Mouse (Mus musculus) ovary, postnatal 14 days (tissue): Measurements from ENCODE around the gene Lmod2.
A peak's percentile ranks its signal among the peaks of the same experiment; 100 is the strongest.

ENCODE experiments used
- DNase-seq: peaks from one replicate; pipeline ENCODE4 v3.0.0; 2022; ENCODE audit warnings: low spot score

The Lmod2 gene

DNA sequence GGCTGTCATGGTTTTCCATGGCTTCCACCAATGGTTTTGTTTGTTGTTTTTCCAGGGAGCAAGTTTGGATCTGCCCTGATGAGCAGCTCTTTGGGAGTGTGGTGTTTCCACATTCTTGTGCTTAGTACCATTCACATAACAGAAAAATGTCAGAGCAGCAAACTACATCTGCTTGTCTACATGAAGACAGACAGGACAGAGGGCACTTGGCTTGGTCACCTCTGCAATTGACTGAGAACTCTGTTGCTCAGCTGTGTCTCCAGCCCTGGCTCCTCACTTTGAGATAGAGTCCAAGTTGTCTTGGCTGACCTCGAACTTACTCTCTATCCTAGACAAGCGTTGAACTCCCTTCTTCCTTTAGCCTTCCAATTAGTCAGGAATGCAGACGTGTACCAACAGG, 4.8 kb downstream of the Lmod2 start:
- no peak for DNase-seq

DNA sequence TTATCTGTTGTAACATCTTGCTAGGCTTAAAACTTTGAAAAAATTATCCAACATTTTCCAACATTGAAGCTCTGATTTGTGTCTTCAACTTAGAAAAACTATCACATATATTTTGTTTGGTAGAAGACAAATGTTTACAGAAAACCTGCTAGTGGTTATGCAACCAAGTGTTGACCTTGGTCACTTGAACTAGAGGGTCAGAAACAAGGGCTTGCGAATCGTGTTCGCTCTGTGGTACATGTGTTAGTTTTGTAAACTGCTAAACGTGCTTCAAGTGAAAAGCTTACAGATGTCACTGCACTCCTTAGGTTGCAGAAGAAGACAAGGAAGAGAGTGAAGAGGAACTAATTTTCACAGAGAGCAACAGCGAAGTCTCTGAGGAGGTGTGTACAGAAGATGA, 5.4 kb downstream of the Lmod2 start:
- no peak for DNase-seq

- no peak for DNase-seq
These were observed 6.7 kb downstream of the Lmod2 start for GRCm38 (mm10) chr6:24604289-24604688.

DNA sequence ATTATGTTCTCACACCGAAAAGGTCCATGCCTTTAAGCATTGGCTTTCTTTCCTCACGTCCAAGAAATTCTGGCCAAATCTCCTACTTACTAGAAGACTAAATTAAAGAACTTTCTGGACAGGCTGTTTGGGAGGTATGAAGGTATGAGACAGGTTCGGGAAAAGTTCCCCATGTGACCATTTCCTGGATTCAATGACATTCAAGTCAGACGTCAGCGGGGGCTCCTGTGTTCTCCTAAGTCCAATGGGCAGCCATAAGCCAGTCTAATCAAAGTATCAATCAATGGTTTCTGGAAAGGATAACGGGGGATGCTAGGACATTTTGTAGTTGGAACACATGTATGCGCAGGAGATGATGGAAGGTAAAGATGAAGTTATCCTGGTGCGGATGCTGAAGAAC, 8.1 kb downstream of the Lmod2 start:
- DNase-seq, result no peak

DNA sequence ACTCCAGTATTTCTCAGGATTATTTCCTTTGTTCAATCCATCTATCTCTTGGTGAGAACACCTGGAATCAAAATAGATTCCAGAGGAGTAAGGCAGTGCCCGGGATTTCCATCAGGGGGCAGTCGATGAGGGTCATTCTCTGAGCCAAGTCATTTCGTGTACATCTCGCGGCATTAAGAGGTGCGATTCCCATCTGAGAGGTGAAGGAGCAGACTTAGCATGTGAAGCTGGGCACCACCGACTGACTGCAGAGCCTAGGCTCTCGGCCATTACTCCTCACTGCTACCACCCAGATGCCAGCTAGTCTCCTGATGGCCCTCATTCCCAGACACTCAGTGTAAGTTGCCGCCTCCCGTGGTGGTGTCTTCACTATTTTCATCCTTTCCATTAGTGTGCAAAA, 8.9 kb downstream of the Lmod2 start:
- no peak for DNase-seq

GRCm38 (mm10) chr6:24607531-24607930, 10.0 kb downstream of the Lmod2 start:
- no peak for DNase-seq

DNA sequence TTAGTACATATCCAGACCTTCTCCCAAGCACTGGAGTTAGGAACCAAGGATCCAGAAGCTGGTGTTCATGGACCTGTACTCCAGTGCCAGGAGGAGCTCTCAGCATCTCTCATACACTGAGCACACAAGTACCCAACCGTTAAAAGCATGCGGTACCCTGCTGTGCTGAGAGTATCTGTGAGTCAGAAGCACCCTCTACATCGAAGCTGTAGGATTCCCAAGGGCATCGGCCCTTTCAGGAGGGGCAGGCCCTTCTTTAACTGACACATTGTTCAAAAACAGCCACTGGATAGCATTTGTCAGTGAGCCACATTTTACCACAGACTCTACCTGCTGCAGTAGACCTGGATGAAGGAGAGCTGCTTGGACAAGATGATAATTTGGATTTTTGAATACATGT, 10.6 kb downstream of the Lmod2 start:
- DNase-seq, result no peak

DNA sequence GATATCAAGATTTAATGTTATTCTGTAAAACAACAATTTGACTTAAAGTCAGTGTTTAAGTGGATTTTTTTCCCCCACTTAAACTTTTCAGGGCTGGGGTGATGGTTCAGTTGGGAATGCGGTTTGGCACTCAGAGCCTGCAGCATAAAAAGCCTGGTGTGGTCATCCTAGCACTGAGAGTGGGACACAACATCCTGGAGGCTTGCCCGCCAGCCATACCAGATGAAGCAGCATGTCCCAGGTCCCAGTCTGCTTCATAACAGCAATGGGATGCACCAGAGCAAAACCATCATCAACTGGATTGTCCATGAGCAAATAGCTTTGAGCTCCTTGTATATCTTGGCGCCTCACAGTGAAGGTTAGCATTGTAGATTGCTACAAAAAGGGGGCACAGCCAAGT, 11.1 kb downstream of the Lmod2 start:
- DNase-seq, result no peak

- no peak for DNase-seq
These were observed 12.0 kb downstream of the Lmod2 start for GRCm38 (mm10) chr6:24609531-24609930.

DNA sequence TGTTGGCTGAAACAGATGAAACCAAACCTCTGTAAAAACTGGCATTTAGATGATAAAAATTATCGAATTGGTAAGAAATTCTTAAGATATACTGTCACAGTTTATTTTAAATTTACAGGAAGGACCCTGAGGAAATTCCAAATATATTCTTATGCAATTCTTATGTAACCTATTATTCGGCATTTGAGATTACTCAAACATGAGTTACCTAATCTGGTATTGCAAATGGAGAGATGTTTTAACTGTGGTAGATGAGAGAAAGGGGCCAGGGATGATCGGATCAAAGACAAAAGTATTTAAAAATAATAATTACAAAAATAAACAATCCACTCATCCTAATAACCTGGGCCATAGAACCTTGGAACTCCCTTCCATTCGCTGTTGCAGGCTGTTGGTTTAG, 12.8 kb downstream of the Lmod2 start:
- no peak for DNase-seq

DNA sequence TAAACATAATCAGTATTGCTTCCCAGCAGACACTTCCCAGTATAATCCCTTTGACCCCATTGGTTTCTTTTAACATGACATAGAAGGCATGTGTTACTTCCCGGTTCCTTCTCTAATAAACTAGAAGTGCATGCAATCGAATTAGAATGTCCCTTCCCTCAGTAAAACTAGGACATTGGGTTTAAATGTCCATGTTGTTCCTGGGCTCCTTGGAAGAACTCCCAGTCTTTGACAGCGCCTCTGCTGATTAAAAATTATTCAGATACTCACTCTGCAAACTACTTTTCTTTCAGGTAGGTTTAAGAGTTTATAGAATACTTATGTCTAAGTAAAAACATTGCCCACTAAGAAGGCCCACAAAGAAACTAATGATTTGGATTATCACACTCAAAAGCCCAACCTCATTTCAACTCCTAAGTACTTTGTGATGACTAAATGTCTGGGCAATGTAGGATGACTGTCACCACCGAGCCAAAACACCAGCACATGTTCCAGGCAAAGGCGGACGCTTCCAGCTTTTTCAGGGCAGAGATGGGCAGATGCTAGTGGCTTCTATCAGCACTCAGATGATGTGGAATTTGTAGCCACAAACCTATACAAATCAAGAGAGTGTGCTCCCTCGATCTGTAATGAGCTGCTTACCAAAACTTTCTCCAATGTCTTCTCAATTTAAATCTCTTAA, 14.7 kb downstream of the Lmod2 start:
- DNase-seq, result no peak

- no peak for DNase-seq
These were observed 15.8 kb downstream of the Lmod2 start for GRCm38 (mm10) chr6:24613346-24613745.

GRCm38 (mm10) chr6:24613918-24614317, 16.4 kb downstream of the Lmod2 start:
- no peak for DNase-seq

DNA sequence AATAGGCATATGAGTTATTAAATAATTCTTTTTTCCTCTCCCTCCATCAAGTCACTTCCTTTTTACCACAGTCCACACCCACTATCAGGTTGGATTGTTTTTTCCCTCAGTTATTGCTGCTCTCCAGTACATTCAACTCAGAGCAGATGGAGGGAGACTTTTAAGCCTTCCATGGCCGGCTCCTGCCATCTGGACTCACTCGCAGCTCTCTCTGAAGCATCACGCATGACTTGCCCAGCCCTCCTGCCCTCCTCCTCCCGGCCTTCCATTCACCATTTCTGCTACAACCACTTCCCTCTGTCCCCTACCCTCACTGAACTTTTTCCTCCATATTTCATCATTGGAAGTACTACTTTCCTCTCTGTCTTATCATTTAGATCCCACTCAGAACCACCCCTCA, 19.2 kb downstream of the Lmod2 start:
- DNase-seq, result no peak

GRCm38 (mm10) chr6:24619285-24620045, 21.9 kb downstream of the Lmod2 start:
- no peak for DNase-seq

DNA sequence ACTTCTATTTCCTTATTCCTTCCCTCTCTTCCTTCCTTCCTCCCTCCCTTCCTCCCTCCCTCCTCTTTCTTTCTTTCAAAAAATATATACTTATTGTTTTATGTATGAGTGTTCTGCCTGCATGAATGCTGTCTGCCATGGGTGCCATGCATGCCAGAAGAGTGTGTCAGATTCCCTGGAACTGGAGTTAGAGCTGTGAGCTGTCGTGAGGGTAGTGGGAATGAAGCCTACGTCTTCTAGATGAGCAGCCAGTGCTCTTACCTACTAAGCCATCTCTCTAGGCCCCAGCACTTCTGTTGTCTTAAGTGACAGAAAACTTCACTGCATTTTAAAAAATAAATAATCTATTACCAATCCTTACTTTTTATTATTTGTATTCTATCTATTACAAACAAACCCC, 23.4 kb downstream of the Lmod2 start:
- no peak for DNase-seq

GRCm38 (mm10) chr6:24622098-24622497, 24.5 kb downstream of the Lmod2 start:
- no peak for DNase-seq

GRCm38 (mm10) chr6:24627586-24628030, 30.0 kb downstream of the Lmod2 start:
- DNase-seq, result peak; percentile 50

GRCm38 (mm10) chr6:24628499-24628898, 30.9 kb downstream of the Lmod2 start:
- DNase-seq, result no peak

GRCm38 (mm10) chr6:24632061-24632460, 34.5 kb downstream of the Lmod2 start:
- DNase-seq, result no peak

DNA sequence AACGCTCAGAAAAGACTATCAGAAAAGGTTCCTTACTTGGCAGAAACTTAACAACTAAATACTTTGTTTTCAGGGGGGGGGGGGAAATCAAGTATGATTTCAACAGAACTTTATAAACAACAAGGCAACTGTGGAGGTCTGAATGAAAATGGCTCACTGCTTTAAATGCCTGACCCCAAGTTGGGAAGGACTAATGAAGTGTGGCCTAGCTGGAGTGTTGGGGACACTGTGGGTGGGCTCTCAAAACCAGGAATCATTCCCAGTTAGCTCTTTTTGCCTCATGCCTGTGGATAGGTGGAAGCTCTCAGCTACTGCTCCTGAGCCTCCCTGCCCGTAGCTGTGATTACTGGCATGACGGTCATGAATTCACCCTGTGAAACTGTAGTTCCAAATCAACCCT, 36.5 kb downstream of the Lmod2 start:
- no peak for DNase-seq

DNA sequence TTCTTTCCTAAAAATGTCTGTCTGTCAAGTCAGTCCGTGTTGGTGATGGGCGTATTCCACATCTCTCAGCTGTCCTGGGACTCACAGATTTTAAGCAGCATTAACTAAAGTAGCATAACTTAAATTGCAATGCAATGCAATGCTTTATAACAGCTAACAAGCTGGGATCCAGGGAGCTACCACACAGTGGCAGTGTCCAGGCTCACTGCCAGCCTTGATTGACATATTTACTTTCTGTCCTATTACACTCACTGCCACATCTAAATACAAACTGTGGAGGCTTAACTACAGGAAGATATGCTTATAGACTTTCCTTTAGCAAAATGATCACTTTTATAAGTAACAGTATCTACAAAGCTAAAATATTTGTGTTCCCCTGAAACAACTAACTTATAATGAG, 38.3 kb downstream of the Lmod2 start:
- DNase-seq, result no peak

- no peak for DNase-seq
These were observed 43.7 kb downstream of the Lmod2 start for GRCm38 (mm10) chr6:24641286-24641685.

GRCm38 (mm10) chr6:24642161-24642560, 44.6 kb downstream of the Lmod2 start:
- no peak for DNase-seq
